Mouse (Mus musculus): ENCODE data around the gene Rhof. TPM values are rescaled to one million over a fixed set of nuclear protein-coding genes. Genes with fewer than 3 reads are reported as not detected.

Rhof gene
- polyA plus RNA-seq, 1 experiment from 2014 or later: 2.5 TPM

DNA sequence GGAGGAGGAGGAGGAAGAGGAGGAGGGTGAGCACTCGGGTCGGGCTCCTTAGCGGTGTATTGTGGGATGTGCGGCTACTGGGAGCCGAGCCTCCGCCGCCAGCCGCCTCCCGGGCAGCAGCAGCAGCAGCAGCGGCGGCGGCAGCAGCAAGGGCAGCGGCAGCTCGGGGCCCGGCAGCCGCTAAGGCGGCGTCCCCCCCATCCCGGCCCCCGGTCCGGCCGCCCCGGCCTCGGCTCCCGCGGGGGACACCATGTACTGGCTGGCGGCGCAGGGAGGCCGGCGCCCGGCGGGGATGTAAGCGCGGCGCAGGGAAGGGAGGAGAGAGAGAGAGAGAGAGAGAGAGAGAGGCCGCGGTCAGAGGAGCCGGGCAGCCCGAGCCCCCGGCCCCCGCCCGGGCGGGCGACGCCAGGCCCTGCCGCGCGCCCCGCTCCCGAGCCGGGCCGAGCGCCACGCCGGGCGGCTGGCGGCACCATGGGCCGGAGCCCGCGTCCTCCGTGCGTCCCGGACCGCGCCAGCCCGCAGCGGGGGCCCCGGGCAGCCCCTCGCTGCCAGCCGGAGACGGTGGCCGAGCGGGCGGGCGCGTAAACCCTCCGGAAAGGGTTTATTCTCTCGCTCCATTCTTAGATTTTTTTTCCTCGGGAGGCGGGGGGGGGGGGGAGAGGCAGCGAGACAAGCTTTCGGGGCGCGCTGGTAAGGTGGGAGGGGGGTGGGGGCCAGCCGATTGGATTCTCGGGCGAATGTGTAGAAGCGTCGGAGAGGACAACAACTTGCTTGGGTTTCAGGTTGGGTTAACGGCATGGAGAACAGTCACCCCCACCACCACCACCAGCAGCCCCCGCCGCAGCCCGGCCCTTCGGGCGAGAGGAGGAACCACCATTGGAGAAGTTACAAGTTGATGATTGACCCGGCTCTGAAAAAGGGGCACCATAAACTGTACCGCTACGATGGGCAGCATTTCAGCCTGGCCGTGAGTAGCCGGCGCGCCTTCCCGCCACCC lies 10.0 kb upstream of the Rhof start, which contains the start of gene Setd1b:
Gene Setd1b (plus strand): TSS at position 33 of the 997 bp plus-strand sequence.
- H3K4me3 ChIP-seq (ENCODE audit: low read depth, low read length): peak within 1 kb of the TSS; percentile 92
- no peak for ATAC-seq (ENCODE audit: insufficient read depth)
- TF ChIP-seq CTCF (IDR thresholded peaks at IDR 0.05; ENCODE audit: low read depth): no peak
- peak within 1 kb of the TSS; percentile 100 for H3K27ac ChIP-seq (ENCODE audit: low read depth)
- peak within 1 kb of the TSS; percentile 100 for H3K4me2 ChIP-seq
- no peaks in the 10 kb centered on the region for H3K27me3 ChIP-seq (ENCODE audit: insufficient read depth, low read length)
- peaks cover 33% of the 10 kb centered on the region for H3K36me3 ChIP-seq (ENCODE audit: insufficient read depth)
- under 1% methylated on average over 70 of the region's 103 CpGs for WGBS
- peak; percentile 72 for DNase-seq
- peaks cover 20% of the 10 kb centered on the region for H3K4me1 ChIP-seq (ENCODE audit: insufficient read depth)
- no peaks in the 10 kb centered on the region for H3K9me3 ChIP-seq (ENCODE audit: low read depth, low read length)
- H3K9ac ChIP-seq: peak within 1 kb of the TSS; percentile 99

DNA sequence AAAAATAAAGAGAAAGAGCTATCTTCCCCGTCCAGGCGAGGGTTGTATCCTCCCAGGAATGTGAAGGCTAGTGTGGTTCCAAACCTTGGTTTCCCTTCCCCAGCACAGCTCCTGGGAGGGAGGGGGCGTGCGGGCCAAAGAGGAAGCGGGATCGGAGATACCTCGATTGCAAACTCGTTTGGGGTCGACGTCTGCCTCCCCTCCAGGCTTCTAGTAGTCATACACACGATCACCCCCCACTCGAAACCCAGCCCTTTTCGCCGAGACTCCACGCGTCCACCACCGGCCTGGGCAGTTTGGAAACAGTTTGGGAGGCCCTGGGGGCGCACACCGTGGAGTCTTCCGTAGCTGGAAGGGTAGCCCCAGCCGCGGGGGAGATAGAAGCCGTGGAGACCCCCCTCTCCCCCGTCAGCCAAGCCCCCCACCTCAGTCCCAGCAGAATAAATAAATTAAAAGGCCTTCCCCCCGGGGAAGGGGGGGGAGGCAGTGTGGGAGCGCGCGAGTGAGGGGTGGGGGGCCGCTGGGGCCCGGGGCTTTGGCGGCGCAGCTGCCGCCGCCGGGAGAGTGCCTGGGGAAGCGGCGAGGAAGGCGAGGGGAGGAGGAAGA lies 9.2 kb upstream of the Rhof start:
- under 1% methylated on average over 35 of the region's 38 CpGs for WGBS

DNA sequence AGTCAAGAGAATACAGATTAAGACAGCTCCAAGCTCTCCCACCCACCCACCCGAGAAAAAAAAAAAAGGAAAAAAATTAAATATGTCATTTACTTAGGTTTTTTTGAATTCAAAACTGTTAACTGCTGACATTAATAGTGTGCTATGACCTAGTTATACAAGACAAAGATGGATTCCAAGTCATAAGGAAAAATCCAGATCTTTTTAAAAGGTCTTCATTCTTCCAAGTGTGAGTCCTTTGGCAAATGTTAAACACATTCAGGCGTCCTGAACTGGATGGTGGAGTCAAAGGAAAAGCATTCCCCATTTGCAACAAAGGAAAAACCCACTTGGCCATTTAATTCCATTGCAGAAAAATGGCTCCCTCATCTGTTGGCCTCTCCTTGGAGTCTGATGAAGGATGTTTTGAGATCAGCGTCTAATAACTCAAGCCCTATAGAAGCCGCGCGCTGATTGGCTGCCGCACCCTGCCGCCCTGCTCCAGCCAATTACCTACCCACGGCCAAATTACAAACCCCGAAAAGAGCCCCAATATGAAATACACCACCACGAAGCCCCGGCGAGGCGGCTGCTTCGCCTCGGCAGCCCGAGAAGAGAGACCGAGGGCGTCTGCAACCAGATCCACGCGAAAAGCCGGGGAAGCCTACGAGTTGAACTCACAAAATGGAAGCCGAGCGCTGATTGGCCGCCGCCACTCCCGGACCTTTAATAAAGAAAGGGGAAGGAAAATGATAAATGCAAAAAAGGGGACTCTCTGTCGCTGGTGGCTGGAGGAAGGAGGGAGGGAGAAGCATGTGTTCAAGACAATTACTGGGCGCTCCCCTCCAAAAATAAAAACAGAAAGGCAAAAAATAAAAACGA lies 8.4 kb upstream of the Rhof start:
- H3K9me3 ChIP-seq (ENCODE audit: low read depth, low read length): no peaks in the 10 kb centered on the region
- peaks cover 33% of the 10 kb centered on the region for H3K4me1 ChIP-seq (ENCODE audit: insufficient read depth)
- H3K9ac ChIP-seq: peak overlapping the region; percentile 99
- DNase-seq (peak; percentile 97), ATAC-seq (ENCODE audit: insufficient read depth) (peak; percentile 41)
- WGBS: 0% methylated on average over 31 of the region's 31 CpGs
- H3K4me2 ChIP-seq: peak overlapping the region; percentile 100
- no peak for TF ChIP-seq CTCF (IDR thresholded peaks at IDR 0.05; ENCODE audit: low read depth)
- H3K27ac ChIP-seq (ENCODE audit: low read depth): peak overlapping the region; percentile 100
- peak overlapping the region; percentile 92 for H3K4me3 ChIP-seq (ENCODE audit: low read depth, low read length)
- no peaks in the 10 kb centered on the region for H3K27me3 ChIP-seq (ENCODE audit: insufficient read depth, low read length)
- peaks cover 23% of the 10 kb centered on the region for H3K36me3 ChIP-seq (ENCODE audit: insufficient read depth)

More for the DNA sequence above, 9.2 kb upstream of the Rhof start:
- H3K4me1 ChIP-seq (ENCODE audit: insufficient read depth): peaks cover 28% of the 10 kb centered on the region
- DNase-seq (peak; percentile 78), ATAC-seq (ENCODE audit: insufficient read depth) (peak; percentile 7; the same call in 1 of the 2 replicates)
- TF ChIP-seq CTCF (IDR thresholded peaks at IDR 0.05; ENCODE audit: low read depth): no peak
- H3K27me3 ChIP-seq (ENCODE audit: insufficient read depth, low read length): no peaks in the 10 kb centered on the region
- peak overlapping the region; percentile 99 for H3K9ac ChIP-seq
- peaks cover 29% of the 10 kb centered on the region for H3K36me3 ChIP-seq (ENCODE audit: insufficient read depth)
- H3K4me3 ChIP-seq (ENCODE audit: low read depth, low read length): peak overlapping the region; percentile 92
- no peaks in the 10 kb centered on the region for H3K9me3 ChIP-seq (ENCODE audit: low read depth, low read length)
- peak overlapping the region; percentile 100 for H3K4me2 ChIP-seq
- H3K27ac ChIP-seq (ENCODE audit: low read depth): peak overlapping the region; percentile 100

DNA sequence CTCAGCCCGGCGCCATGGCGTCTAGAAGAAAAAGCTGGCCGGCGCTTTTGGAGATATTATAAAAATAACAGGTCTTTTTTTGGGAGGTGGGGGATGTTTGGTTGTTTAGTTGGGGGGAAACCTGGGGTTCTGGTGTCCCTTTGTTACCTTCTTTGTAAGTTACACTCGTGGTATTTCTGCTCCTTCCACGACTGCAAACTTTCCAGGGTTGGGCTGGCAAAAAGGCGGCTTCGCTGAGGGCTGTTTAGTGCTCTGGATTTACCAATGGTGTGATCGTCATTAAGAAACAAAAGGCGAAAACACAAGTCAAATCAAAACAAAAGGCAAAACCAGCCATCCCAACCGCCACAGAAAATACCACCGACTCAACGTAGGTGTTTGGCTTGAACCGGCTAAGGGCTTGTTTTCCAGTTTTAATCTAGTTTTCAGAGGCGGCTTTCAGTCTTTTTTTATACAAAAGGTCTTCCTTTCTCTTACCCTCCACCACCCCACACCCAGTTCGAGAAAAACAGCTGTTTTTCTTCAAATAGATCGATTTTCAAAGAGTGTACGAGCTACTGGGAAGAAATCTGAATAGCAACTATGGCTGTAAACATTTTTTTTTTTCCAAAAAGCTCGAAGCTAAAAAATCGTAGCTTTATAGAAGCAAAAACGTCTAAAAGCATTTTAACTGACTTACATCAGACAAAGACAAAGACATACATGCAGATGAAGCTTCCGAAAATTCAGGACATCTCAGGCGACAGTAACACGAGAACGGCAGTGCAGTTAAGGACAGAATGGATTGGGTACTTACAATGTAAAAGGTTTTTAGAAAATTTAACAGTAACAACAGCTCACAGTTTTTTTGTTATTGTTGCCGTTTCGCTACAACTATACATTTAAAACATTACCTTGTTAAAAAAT lies 7.5 kb upstream of the Rhof start:
- Histone ChIP-seq H3K9ac (peak overlapping the region; percentile 99), H3K9me3 (ENCODE audit: low read depth, low read length) (no peaks in the 10 kb centered on the region), H3K4me2 (peak overlapping the region; percentile 100), H3K4me1 (ENCODE audit: insufficient read depth) (peaks cover 37% of the 10 kb centered on the region), H3K4me3 (ENCODE audit: low read depth, low read length) (peak overlapping the region; percentile 92), H3K27ac (ENCODE audit: low read depth) (peak overlapping the region; percentile 100), H3K36me3 (ENCODE audit: insufficient read depth) (peaks cover 19% of the 10 kb centered on the region; the same call in 1 of the 2 replicates), H3K27me3 (ENCODE audit: insufficient read depth, low read length) (no peaks in the 10 kb centered on the region)
- TF ChIP-seq CTCF (IDR thresholded peaks at IDR 0.05; ENCODE audit: low read depth): no peak
- no peak for ATAC-seq (ENCODE audit: insufficient read depth)
- DNase-seq: peak; percentile 58
- under 1% methylated on average over 28 of the region's 28 CpGs for WGBS

DNA sequence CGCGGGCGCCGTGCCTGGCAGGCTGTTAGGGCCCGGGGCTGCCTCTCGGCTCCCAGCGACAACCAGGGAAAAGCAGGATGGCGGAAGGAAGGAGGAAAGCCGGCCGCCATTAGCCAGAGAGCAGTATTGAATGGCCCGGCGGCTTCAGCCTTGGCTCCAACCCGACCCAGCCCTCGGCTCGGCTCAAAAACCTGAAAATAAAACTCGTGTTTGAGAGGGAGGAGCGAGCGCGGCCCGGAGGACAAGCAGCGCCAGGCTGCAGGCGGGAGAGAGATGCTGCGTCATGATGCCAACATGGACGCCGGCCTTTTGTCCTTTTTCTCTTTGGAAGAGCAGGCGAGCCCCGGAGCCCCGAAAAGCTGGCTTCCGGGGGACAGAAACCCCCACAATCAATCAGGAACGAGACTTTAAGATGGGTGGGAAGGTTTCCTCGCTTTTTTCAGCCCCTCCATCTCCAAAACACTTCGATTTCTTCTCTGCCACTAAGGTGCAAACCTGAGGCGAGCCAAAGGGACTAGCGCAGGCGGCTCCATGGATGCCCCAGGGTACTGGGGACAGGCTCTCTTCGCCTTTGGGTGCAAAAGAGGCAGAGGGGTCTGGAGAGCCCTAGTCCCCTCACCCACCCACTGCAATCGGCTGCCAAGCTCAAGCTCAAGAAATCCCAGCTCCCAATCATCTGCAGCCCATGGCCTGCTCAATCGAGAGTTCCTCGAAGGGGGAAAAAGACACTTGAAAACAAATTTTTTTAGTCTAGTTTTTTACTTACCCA lies 6.6 kb upstream of the Rhof start:
- H3K27me3 ChIP-seq (ENCODE audit: insufficient read depth, low read length): no peaks in the 10 kb centered on the region
- H3K4me1 ChIP-seq (ENCODE audit: insufficient read depth): peaks cover 37% of the 10 kb centered on the region
- DNase-seq (peak; percentile 88), ATAC-seq (ENCODE audit: insufficient read depth) (no peak)
- WGBS: 1% methylated on average over 39 of the region's 39 CpGs
- H3K4me2 ChIP-seq: peak overlapping the region; percentile 100
- H3K4me3 ChIP-seq (ENCODE audit: low read depth, low read length): peak overlapping the region; percentile 92
- H3K9ac ChIP-seq: peak overlapping the region; percentile 99
- H3K27ac ChIP-seq (ENCODE audit: low read depth): peak overlapping the region; percentile 100
- TF ChIP-seq CTCF (IDR thresholded peaks at IDR 0.05; ENCODE audit: low read depth): no peak
- no peaks in the 10 kb centered on the region for H3K9me3 ChIP-seq (ENCODE audit: low read depth, low read length)
- H3K36me3 ChIP-seq (ENCODE audit: insufficient read depth): peaks cover 12% of the 10 kb centered on the region; the same call in 1 of the 2 replicates
